Mouse (Mus musculus) kidney, adult 11 months (tissue): ENCODE data around the gene Zfp651.
A peak's percentile ranks its signal among the peaks of the same experiment; 100 is the strongest.

Source experiments
- DNase-seq: peaks from one replicate; pipeline ENCODE4 v3.0.0; 2022

The Zfp651 gene

DNA sequence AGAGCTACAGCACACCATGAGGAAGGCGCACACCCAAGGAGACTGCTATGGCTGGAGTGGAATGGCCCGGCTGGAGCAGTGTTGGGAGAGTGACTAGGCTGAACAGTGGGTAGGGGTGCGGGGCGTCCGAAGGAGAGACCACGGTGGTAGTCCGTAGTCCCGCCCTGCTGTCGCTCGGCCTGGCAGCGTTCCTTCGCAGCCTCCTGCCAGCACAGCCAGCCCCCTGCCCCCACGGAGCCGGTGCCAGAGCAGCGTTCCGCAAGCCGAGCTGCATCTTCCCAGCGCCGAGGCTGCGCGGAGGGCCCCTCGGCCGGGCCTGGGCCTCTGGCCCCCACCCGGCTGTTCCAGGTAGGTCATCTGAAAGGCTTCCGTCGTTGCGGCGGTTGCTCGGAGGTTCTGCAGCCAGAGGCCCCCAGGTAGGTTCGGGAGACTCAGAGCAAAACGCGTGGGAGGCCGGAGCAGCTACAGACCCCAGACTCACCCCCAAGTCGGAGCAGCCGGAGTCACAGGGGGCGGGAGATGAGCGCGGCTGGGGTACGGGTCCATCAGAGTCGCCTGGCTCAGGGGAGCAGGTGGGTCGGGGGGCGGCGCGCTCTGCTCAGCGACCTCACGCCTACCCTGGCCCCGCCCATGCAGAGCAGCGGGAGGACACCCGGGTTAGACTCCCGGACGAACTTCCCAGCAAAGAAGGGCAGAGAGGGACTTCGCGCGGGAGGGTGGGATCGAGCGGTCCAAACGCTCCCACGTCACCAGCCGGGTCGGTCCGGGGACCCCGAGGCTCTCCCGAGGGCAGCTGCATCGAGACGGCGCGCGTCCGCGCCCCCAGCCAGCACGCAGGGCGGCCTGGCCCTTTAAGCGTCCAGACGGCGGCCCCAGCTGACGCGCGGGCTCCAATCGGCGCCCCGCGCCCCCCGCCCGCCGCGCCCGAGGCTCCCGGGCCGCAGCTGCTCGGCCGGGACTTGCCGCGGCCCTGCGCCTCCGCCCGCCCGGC, at the start of gene Zfp651:
TSS of gene Zfp651 (plus strand) at position 240 of the 991 bp plus-strand sequence.
- peak; percentile 53 for DNase-seq

DNA sequence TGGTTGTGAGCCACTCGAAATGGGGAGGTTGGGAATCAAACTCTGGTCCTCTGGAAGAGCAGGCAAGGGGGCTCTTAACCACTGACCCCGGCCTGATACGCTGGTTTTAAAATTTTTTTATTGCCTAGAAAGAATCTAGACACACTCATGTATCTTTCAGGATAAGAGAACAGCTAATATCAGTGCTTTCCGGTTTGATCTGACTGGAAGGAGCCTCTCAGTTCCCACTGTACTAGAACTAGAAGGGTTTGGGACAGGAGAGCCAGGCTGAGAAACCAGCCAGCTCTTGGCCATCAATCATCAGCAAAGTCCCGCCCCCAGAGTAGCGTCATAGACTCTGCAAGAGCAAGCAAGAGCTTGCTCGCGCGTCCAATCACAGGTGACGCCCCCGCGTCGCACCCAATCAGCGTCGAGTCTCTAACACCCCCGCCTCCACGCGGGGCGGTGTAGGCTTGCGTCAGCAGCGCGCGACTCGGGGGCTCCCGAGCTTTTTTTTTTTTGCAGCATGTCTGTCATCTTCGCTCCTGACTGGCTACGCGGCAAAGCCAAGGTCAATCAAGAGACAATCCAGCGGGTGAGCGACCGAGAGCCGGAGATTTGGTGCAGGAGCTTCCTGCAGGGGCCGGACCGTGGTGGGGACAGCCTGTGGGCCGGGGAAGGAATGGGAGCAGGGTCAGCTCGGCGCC, 49.1 kb upstream of the Zfp651 start, which contains the start of gene Ss18l2:
TSS of gene Ss18l2 (plus strand) at position 432 of the 686 bp plus-strand sequence.
- DNase-seq: peak; percentile 99

DNA sequence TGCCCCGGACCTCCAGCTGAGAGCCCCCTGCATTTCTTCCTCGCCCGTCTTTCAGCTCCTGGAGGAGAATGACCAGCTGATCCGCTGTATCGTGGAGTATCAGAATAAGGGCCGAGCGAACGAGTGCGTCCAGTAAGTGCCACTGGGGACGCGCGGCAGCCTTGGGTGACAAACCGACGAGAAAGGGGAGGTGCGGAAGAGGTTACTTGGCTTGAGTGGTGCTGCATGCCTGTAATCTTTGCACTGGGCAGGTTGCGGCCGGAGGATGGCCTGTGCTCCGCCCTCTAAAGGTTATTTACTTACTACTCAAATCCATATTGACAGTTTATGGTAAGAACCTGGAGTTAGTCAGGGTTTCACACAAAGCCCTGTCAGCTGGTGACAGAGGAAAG, 48.5 kb upstream of the Zfp651 start:
- no peak for DNase-seq

DNA sequence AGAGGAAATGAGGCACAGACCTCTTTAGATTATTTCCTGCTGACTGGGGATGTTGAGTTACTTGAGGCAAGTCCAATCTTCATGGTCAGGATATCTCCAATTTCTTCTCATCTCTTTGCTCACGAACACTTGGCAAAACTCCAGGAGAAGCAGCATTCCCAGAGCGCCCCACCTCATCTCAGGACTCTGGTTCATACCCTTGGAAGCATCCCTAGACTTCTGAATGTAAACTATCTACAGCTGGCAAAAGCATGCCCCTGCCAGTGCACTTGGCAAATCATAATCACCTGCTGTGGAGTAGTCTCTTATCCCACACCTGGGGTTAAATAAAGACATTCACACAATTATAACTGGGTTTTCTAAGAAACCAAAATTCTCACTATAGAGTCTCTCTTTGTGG, 42.1 kb upstream of the Zfp651 start:
- DNase-seq: no peak

DNA sequence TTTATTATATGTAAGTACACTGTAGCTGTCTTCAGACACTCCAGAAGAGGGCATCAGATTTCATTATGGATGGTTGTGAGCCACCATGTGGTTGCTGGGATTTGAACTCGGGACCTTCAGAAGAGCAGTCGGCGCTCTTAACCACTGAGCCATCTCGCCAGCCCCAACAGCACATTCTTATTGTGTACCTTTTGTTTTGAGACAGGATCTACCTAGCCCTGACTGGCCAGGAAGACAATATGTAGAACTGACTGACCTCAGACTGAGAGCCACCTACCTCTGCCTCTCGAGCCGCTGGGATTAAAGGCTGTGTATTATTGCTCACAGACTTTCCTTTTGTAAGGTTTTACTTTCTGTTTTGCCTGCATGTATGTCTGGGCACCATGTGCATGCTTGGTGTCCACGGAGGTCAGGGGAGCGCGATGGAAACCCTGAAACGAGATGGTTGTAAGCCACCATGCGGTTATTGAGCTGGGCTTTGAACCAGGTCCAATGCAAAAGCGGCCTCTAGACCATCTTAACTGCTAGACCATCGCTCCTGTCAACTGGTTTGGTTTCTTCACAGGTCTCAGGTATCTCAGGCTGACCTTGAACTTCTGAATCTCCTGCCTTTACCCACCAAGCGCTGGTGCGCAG, 40.9 kb upstream of the Zfp651 start:
- no peak for DNase-seq

DNA sequence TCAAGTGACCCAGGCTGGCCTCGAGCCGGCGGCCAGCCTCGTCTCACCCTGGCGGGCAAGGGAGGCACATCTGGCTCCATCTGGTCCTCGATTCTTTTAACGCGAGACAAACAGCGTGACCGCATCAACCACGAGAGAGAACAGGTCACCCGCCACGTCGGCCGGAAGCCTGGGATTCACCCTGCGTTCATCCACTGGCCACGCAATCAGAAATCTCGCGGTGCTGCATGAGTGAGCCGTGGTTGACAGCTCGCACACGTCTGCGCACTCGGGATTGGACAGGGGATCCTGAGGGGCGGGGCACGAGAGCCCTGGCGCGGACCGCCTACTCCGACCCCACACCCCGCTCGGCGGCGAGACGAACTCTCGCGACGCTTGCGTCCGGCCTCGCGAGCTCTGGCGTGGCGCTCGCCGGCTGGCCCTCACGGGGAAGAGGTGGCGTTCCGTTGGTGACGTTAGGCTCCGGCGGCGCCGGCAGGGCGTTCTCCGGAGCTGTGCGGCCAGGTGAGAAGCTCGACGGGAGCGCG, 40.3 kb upstream of the Zfp651 start, which contains the start of gene Nktr:
TSS of gene Nktr (plus strand) at position 378 of the 527 bp plus-strand sequence.
- peak; percentile 98 for DNase-seq

DNA sequence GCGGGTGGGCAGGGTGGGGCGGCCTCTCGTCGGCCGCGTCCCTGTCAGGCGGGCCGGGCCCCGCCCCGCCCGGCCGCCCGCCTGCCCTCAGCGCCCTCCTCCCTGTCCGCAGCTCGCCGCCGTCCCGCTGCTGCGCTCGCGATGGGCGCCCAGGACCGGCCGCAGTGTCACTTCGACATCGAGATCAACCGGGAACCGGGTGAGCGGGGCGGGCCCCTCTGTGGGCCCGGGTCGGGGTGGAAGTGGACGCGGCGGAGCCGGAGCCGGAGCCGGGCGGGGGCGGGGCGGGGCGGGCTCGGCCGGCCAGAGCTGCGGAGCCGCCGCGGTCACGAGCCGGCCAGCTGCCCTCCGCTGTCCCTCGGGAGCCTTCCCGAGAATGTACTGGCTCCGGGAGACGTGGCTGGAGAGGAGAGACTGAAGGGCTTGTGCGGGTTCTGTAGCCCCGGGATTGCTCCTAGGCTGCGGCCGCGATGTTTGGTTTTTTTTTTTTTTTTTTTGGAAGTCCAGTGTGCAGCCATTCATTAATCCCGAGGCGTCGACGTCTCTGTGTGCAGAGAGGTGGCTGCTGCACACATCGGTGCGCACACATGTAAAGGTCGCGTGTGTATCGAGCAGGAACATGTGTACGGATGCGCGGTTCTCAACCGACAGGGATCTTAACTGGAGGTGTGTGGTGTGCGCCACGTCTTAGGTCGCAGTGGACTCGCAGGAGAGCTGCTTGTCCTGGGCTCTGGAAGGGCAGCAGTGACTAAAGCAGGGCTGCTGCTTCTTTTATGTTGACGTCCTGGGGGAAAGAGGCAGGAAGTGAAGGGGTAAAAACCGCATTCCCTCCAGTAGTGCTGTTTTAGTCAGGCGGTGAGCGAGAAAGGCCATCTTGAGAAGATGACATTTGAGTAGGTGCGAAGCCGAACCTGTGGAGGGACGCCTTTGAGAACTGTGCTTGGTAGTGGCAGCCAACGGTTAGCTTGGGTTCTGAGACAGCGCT, 39.5 kb upstream of the Zfp651 start:
- peak; percentile 45 for DNase-seq

DNA sequence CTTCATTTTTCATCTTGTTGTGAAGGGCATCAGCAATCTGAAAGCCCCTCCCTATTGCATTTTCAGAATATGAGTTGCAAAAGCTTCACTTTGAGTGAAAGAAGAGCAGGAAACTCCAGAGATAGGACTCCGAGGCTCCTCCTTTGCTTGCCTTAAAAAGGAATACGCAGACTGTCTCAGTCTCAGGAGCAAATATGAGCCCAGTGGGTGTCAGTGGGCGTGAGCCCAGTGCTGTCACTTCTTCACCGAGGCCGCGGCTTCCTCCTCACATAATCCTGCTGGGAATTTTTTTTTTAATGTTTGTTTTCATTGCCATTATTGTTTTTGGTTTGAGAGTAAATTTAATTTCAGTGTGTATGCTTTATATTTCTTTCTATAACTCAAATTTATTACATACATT, 18.6 kb upstream of the Zfp651 start:
- no peak for DNase-seq

DNA sequence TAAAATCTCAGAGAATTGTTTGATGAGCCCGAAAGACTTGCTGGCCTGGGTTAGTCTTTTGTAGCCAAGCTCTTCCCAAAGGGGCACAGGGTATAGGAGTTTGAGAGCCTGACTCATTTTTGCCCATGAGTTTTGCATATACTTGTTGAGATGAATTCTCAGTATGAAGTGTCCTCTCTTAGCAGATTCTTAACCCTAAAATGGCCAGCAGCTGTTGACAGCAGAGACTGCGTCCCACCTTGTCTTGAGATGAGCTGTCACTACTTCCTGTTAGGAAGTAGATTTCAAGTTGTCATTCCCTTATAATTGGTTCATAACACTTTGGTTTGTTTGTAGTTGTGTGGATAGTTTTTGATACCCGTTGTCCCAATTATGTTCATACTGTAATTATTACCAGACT, 18.0 kb upstream of the Zfp651 start:
- DNase-seq: no peak

DNA sequence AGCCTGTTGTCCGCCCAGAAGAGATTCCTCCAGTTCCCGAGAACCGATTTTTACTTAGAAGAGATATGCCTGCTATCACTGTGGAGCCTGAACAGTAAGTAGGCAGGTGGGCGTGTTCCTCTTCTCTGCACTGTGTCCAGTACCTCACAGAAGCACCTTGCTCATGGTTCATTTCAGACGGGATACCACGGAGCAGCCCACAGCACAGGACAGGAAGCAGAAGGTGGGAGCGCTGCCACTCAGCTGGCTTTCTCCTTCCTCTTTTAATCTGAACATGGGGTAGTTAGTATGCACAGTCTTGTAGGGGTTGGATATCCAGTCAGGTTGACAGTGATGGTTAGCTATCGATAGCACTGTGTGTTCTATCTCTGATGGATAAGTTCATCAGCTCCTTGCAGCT, 15.1 kb upstream of the Zfp651 start:
- no peak for DNase-seq

DNA sequence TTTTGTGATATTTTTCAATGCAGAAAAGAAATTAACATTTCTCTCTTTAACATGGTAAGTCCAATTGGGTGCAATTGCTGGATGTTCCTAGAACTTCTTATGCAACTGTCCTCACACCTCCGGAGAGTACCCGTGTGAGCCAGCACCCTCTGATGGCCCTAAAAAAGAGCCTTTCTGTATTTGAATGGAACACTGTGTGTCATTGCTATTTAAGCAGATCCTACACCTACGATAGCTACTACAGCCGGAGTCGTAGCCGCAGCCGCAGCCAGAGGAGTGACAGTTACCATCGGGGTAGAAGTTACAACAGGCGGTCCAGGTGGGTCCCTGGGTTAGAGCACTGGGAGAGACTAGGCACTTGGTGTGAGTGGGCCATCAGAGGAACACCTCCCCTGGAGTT, 6.4 kb upstream of the Zfp651 start:
- no peak for DNase-seq

DNA sequence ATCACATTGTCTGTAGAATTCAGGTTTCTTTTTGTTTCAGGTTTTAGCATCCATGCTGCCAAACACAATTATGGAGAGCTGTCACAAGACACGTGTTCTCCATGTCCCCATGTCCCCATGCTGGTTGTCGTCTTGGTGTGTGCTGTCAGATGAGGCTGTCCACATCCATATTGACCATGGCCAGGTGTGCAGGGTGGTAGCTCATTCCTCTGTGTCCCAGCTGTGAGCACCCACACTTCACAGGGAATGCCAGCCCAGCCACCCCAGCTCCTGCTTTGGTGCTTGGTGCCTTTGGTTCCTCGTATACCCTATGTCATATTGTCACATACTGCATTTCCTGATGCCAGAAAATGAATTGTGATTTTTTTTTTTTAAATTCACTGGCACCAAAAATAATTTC, 4.5 kb upstream of the Zfp651 start:
- DNase-seq: no peak

DNA sequence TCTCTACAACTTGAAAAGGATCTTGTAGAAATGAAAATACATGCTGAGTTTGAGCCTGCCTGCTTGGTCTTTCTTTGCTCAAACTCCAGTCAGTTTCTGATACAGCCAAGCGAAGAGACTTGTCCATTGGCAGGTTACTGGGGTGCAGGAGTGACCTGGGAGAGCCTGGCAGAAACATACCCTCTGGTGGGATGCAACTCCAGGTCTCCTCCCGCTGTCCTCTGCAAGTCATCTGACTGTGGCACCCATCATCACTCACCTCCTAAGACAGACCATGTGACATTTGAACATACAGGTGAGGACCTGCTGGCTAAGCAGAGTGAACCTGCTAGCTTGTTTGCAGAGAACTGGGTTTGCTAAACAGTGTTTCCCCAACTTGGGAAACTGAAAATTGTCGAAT, 2.3 kb upstream of the Zfp651 start:
- no peak for DNase-seq

DNA sequence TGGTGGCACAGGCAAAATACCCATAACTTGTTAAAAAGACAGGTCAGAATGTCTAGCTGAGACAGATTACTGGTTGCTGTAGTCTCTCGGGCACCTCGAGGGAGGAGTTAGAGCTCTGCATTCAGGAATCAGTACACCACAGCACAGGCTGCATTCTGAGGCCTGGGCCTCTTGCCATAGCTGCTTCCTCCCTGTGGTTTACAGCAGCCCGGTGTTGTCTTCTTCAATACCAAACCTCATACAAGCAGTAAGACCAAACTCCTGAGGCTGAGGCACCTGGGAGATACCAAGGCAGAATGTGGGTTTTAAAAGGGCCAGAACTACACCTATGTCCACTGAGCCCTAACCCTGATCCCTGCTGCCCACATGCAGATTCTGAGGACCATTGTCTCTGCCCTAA, 1.7 kb upstream of the Zfp651 start:
- DNase-seq: no peak

DNA sequence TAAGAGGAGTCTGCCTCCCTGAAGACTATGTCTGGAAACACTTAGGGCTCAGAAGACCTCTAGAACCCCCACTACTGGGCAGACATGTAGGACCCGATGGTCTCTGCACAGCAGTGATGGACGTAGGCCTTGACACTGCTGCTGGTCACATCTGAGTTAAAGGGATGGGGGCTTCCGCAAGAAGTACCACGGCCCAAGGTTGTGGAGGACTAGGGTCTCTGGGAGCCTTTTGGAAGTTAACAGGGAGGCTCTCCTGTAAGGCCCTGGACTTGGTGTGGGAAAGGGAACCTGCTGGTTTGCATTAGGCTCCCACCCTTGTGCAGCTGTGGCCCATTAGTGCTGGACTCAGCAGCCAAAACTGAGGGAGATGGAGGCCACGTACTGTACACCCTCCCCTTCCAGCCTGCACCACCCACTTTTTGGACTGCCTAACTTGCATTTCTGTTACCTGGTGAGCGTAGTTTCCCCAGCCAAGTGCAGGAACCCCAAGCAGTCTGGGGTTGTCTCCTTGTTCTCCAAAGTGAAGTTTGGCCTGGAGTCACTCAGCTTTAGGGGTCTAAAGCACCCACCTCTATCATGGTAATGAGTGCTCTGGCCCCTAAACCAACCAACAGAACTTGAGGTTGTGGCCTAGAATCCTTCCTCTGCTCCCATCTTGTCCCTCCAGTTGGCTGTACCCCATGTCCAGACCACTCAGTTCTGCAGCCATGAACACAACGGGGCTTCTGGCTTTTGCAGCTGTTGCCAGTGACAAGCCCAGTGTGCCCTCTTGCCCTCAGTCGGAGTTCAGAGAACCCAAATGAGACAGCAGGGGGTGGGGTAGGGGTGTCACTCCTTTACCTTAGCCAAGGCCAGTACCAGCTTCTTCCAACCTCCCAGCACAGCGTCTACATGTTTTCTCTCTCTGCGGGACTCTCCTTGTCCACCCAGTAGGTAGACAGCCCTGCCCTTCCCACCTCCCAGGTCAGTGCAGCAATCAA, 1.0 kb upstream of the Zfp651 start:
- DNase-seq: no peak

DNA sequence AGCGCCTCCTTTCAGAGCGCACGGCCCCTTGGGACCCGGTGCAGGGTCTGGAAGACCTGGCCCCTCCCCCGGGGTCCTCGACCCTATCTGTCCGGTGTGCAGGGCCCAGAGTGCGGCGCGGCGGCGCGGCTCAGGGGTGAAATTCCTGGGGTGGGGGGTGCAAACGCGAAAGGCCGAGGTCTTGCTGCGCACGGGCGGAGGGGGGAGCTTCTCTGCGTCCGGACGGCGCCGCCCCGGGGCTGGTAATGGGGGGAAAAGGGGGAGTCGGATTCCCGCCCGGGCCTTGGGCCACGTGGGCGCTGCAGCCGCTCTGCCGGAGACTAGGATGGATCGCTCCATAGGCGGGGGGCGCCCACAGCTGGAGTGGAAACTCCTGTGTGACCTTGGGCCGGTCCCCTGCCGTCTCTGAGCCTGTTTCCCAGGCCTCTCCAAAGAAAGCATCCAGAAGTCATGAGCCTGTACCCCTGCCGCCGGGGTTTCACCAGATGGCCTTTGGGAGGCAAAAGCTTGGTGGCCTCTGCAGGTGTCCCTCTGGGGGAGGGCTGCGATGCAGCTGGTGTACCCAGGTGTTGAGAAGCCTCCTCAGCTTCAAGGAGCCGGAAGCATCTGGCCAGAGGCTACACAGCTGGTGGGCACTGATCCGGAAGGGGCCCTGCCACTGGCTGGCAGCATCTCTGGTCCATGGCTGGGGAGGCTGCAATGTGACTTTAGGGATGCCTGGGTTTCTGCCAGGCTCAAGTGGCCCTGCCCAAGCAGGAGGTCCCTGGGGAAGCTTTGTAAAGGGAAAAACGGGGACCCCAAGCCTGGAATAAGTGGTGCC, 1.4 kb downstream of the Zfp651 start:
- DNase-seq: peak; percentile 41

DNA sequence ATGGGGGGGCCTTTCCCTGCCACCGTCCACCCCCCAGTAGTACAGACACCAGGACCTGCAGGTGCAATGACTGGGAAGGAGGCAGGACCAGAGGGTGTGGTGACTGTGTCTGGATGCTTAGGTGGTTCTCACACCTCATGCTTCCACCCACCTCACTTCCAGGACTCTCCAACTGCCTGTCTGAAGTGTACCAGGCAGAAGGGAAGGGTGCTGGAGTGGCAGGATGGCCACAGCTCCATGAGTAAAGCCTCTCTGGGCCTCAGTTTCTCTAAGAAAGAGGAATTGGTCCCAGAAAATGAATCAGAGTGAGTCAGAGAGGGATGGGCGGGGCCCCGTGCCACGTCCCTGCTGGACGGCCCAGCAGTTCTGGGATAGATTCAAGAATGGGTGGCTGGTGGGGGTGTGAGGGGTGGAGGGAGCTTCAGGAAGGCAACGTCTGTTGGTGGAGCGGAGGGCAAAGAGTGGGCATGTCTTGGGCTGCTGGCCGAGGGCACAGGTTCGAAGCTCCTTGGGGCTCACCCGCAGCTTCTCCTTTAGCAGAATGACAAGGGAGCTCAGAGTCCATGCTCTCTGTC, 2.0 kb downstream of the Zfp651 start:
- DNase-seq: no peak

DNA sequence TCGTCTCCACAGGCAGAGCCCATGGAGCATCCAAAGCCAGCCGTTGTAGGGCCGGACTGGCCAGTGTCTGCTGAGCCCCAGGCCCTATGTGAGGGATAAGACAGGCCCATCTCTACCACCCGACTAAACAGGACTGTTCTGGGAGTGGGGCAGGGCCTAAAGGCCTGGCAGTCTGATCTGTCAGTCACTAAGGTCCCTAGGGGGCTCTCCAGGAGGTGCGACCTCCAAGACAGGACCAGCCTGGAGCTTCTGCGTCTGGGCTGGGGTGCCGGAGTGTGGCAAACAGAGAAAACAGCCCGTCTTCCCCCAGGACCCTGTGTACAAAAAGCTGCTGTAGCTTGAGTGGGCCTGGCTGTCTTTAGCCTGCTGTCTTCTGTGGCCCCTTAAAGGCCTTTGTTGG, 2.7 kb downstream of the Zfp651 start:
- no peak for DNase-seq

DNA sequence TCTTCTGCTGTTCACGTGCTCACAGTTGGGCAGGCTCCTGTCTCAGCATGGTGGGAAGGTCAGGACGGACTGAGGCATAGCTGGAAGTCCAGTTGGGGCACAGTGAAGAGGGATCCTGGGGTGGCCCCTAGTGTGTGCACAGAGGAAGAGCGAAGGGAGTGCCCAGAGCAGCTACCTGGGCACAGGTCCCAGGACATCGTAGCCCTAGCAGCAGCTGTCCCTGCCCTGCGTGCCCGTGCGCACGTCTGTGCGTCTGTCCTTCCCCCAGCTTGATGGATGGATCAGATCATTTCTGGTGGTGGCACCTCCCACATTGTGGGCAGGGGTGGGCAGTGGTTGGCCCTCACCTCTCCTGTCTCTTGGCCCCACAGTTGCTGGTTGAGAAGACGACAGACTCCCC, 3.1 kb downstream of the Zfp651 start:
- DNase-seq: no peak
